Mouse (Mus musculus): ENCODE measurements around the gene Ampd3. TPM values are rescaled to one million over a fixed set of nuclear protein-coding genes. Genes with fewer than 3 reads are reported as not detected.

Ampd3 gene
- polyA plus RNA-seq, 1 experiment from 2014 or later: 9.4 TPM

DNA sequence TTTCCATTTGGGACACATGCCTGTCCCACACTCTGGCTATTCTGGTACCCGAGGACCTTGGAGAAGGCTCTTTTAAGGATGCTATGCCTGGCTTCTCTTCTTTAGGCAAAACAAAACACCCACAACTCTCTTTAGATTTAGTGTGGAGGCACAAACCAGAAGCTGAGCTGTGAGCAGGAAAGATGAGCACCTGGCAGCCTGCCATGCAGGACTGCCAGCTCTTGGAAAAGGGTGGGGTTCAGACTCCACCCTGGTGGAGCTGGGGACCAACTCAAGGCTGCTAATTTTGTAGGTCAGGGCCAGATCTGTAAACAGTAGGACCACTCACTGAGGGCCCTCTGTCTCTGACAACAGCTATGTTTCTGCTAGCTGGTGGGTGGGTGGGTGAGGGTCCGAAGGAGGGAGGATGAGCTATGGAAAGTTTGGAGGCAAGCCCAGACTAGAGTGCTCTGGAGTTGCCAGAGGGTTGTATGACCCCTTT, 13.3 kb downstream of the Ampd3 start:
- Histone ChIP-seq H3K4me1 (replicated peaks) (peaks cover 42% of the 10 kb centered on the region), H3K4me2 (no peak overlapping the region), H3K27ac (ENCODE audit: poor library complexity, severe bottlenecking) (no peak overlapping the region), H3K36me3 (peaks cover 7% of the 10 kb centered on the region; the same call in 1 of the 2 replicates), H3K9ac (no peak overlapping the region), H3K9me3 (replicated peaks) (no peaks in the 10 kb centered on the region), H3K4me3 (no peak overlapping the region), H3K27me3 (replicated peaks) (0 out of 2 replicates have a peak, but pooled peaks cover 6% of the 10 kb centered on the region)
- WGBS: 70% methylated on average over 2 of the region's 2 CpGs
- peak; percentile 44; the same call in 1 of the 2 replicates for ATAC-seq (ENCODE audit: insufficient number of reproducible peaks, low FRiP score)

GRCm38 (mm10) chr7:110782135-110782534, 14.1 kb downstream of the Ampd3 start:
- H3K4me3 ChIP-seq: no peak overlapping the region
- H3K4me2 ChIP-seq: no peak overlapping the region
- no peak overlapping the region for H3K27ac ChIP-seq (ENCODE audit: poor library complexity, severe bottlenecking)
- H3K27me3 ChIP-seq (replicated peaks): 0 out of 2 replicates have a peak, but pooled peaks cover 6% of the 10 kb centered on the region
- no peak overlapping the region for H3K9ac ChIP-seq
- ATAC-seq (ENCODE audit: insufficient number of reproducible peaks, low FRiP score): peak; percentile 71
- H3K9me3 ChIP-seq (replicated peaks): no peaks in the 10 kb centered on the region
- WGBS: 28% methylated on average over 7 of the region's 7 CpGs
- peaks cover 7% of the 10 kb centered on the region; the same call in 1 of the 2 replicates for H3K36me3 ChIP-seq
- peaks cover 38% of the 10 kb centered on the region for H3K4me1 ChIP-seq (replicated peaks)

GRCm38 (mm10) chr7:110782845-110783478, 15.0 kb downstream of the Ampd3 start:
- Histone ChIP-seq H3K9me3 (replicated peaks) (no peaks in the 10 kb centered on the region), H3K4me1 (replicated peaks) (peaks cover 38% of the 10 kb centered on the region), H3K9ac (no peak overlapping the region), H3K4me2 (no peak overlapping the region), H3K4me3 (no peak overlapping the region), H3K27me3 (replicated peaks) (0 out of 2 replicates have a peak, but pooled peaks cover 6% of the 10 kb centered on the region), H3K36me3 (peaks cover 5% of the 10 kb centered on the region; the same call in 1 of the 2 replicates), H3K27ac (ENCODE audit: poor library complexity, severe bottlenecking) (no peak overlapping the region)
- no peak for ATAC-seq (ENCODE audit: insufficient number of reproducible peaks, low FRiP score)
- 49% methylated on average over 10 of the region's 10 CpGs for WGBS

DNA sequence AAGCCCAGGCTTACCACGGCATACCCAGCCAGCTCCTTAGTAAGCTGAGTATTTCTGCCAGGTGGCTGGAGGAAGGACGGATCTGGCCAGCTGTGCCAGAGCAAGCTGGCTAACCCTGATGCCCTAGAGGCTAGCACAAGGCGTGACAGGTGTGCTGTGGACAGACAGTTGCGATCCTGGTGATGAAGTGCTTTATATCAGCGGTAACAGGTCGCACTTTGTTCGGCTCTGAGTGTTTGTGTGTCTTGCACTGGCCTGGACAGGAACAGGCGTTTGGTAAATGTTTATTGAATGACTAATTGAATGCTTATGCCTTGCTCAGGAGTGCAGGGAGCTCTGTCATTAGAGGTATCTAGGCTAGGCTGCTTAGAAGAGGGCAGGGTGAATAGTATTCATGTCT, 17.0 kb downstream of the Ampd3 start:
- no peak for ATAC-seq (ENCODE audit: insufficient number of reproducible peaks, low FRiP score)
- WGBS: 64% methylated on average over 8 of the region's 8 CpGs
- Histone ChIP-seq H3K9me3 (replicated peaks) (no peaks in the 10 kb centered on the region), H3K4me2 (no peak overlapping the region), H3K9ac (no peak overlapping the region), H3K4me3 (no peak overlapping the region), H3K4me1 (replicated peaks) (peaks cover 38% of the 10 kb centered on the region), H3K27me3 (replicated peaks) (0 out of 2 replicates have a peak, but pooled peaks cover under 1% of the 10 kb centered on the region), H3K36me3 (no peaks in the 10 kb centered on the region), H3K27ac (ENCODE audit: poor library complexity, severe bottlenecking) (no peak overlapping the region)

GRCm38 (mm10) chr7:110785741-110786146, 17.7 kb downstream of the Ampd3 start:
- no peak for ATAC-seq (ENCODE audit: insufficient number of reproducible peaks, low FRiP score)
- H3K27me3 ChIP-seq (replicated peaks): no peaks in the 10 kb centered on the region
- H3K9ac ChIP-seq: no peak overlapping the region
- peaks cover 38% of the 10 kb centered on the region for H3K4me1 ChIP-seq (replicated peaks)
- no peaks in the 10 kb centered on the region for H3K36me3 ChIP-seq
- H3K27ac ChIP-seq (ENCODE audit: poor library complexity, severe bottlenecking): no peak overlapping the region
- H3K4me2 ChIP-seq: no peak overlapping the region
- 63% methylated on average over 3 of the region's 3 CpGs for WGBS
- no peak overlapping the region for H3K4me3 ChIP-seq
- no peaks in the 10 kb centered on the region for H3K9me3 ChIP-seq (replicated peaks)

DNA sequence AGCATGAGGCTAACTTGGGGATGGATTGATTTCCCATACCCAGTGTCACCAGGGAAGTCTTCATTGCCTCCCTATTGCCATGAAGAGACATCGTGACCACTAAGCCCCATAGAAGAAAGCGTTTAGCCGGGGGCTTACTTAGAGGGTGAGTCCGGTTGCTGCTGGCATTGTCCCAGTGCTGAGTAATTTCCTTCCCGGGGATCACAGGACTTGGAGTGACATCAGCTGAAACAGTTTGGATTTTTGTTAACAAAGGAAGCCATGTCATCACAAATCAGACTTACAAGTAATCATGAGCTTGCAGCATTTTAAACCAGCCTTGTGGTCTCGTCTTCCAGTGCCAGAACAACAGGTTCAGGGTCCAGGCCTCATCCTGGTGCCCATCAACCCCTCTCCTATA, 19.3 kb downstream of the Ampd3 start:
- no peak overlapping the region for H3K4me2 ChIP-seq
- no peak overlapping the region for H3K27ac ChIP-seq (ENCODE audit: poor library complexity, severe bottlenecking)
- no peaks in the 10 kb centered on the region for H3K36me3 ChIP-seq
- H3K4me3 ChIP-seq: no peak overlapping the region
- H3K9ac ChIP-seq: no peak overlapping the region
- H3K27me3 ChIP-seq (replicated peaks): no peaks in the 10 kb centered on the region
- 51% methylated on average over 6 of the region's 6 CpGs for WGBS
- H3K4me1 ChIP-seq (replicated peaks): peaks cover 24% of the 10 kb centered on the region
- H3K9me3 ChIP-seq (replicated peaks): no peaks in the 10 kb centered on the region
- ATAC-seq (ENCODE audit: insufficient number of reproducible peaks, low FRiP score): no peak

GRCm38 (mm10) chr7:110790878-110791277, 22.9 kb downstream of the Ampd3 start:
- H3K36me3 ChIP-seq: no peaks in the 10 kb centered on the region
- H3K4me2 ChIP-seq: no peak overlapping the region
- no peak overlapping the region for H3K27ac ChIP-seq (ENCODE audit: poor library complexity, severe bottlenecking)
- H3K9ac ChIP-seq: no peak overlapping the region
- 73% methylated on average over 8 of the region's 8 CpGs for WGBS
- H3K27me3 ChIP-seq (replicated peaks): no peaks in the 10 kb centered on the region
- H3K4me3 ChIP-seq: no peak overlapping the region
- ATAC-seq (ENCODE audit: insufficient number of reproducible peaks, low FRiP score): no peak
- H3K9me3 ChIP-seq (replicated peaks): no peaks in the 10 kb centered on the region
- H3K4me1 ChIP-seq (replicated peaks): peaks cover 10% of the 10 kb centered on the region

DNA sequence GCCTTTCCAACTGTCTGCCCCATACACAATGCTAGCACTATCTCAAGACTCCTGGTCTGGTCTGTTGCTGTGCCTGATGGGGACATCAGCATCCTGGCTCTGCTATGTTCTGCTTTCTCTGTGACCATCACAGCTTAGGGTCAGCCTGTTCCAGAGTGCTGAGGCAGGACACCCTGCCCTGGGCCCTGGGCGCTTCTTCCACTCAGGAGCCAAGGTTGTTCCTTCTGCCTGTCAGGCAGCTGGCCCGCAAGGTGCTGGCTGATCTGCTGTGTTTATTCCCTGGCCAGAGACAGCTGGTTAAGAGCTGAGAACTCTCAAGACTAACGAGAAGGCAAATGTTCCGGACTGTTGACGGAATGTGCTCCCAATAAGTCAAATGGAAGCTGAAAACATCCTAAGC, 24.2 kb downstream of the Ampd3 start:
- H3K9me3 ChIP-seq (replicated peaks): no peaks in the 10 kb centered on the region
- no peaks in the 10 kb centered on the region for H3K36me3 ChIP-seq
- 83% methylated on average over 5 of the region's 5 CpGs for WGBS
- H3K4me1 ChIP-seq (replicated peaks): 0 out of 2 replicates have a peak, but pooled peaks cover 5% of the 10 kb centered on the region
- no peak overlapping the region for H3K27ac ChIP-seq (ENCODE audit: poor library complexity, severe bottlenecking)
- no peak overlapping the region for H3K9ac ChIP-seq
- no peak overlapping the region for H3K4me2 ChIP-seq
- H3K4me3 ChIP-seq: no peak overlapping the region
- H3K27me3 ChIP-seq (replicated peaks): no peaks in the 10 kb centered on the region
- ATAC-seq (ENCODE audit: insufficient number of reproducible peaks, low FRiP score): no peak

- Histone ChIP-seq H3K27ac (ENCODE audit: poor library complexity, severe bottlenecking) (no peak overlapping the region), H3K4me1 (replicated peaks) (0 out of 2 replicates have a peak, but pooled peaks cover 5% of the 10 kb centered on the region), H3K9me3 (replicated peaks) (no peaks in the 10 kb centered on the region), H3K4me2 (no peak overlapping the region), H3K27me3 (replicated peaks) (no peaks in the 10 kb centered on the region), H3K4me3 (no peak overlapping the region), H3K36me3 (no peaks in the 10 kb centered on the region), H3K9ac (no peak overlapping the region)
- 77% methylated on average over 2 of the region's 2 CpGs for WGBS
- ATAC-seq (ENCODE audit: insufficient number of reproducible peaks, low FRiP score): no peak
These were observed 24.8 kb downstream of the Ampd3 start for GRCm38 (mm10) chr7:110792834-110793233.

DNA sequence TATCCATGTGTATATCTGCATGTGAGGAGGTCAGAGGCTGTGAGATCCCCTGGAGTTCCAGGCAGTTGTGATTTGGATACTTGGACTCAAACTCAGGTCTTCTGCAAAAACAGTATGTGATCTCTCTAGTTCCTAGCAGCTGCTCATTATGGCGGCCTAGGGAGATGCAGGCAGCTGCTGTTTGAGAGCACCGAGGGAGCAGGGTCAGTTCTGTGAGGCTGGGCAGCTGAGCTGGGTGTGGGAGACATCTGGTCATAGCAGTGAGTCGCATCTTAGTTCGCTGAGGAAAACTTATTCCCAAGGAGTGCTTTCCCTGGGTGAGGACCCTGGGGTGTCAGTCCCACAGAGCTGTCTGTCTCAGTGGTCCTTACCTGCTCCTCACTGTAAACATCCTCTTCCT, 26.7 kb downstream of the Ampd3 start:
- 68% methylated on average over 4 of the region's 4 CpGs for WGBS
- H3K4me3 ChIP-seq: no peak overlapping the region
- H3K9me3 ChIP-seq (replicated peaks): no peaks in the 10 kb centered on the region
- no peak overlapping the region for H3K27ac ChIP-seq (ENCODE audit: poor library complexity, severe bottlenecking)
- no peak overlapping the region for H3K4me2 ChIP-seq
- no peaks in the 10 kb centered on the region for H3K27me3 ChIP-seq (replicated peaks)
- H3K4me1 ChIP-seq (replicated peaks): 0 out of 2 replicates have a peak, but pooled peaks cover 9% of the 10 kb centered on the region
- H3K36me3 ChIP-seq: no peaks in the 10 kb centered on the region
- no peak overlapping the region for H3K9ac ChIP-seq
- no peak for ATAC-seq (ENCODE audit: insufficient number of reproducible peaks, low FRiP score)

- 66% methylated on average over 12 of the region's 12 CpGs for WGBS
- ATAC-seq (ENCODE audit: insufficient number of reproducible peaks, low FRiP score): no peak
- Histone ChIP-seq H3K27ac (ENCODE audit: poor library complexity, severe bottlenecking) (no peak overlapping the region), H3K9ac (no peak overlapping the region), H3K9me3 (replicated peaks) (no peaks in the 10 kb centered on the region), H3K4me3 (no peak overlapping the region), H3K4me1 (replicated peaks) (0 out of 2 replicates have a peak, but pooled peaks cover 9% of the 10 kb centered on the region), H3K27me3 (replicated peaks) (no peaks in the 10 kb centered on the region), H3K36me3 (no peaks in the 10 kb centered on the region), H3K4me2 (no peak overlapping the region)
These were observed 28.5 kb downstream of the Ampd3 start for GRCm38 (mm10) chr7:110796367-110797051.
